Mouse (Mus musculus) brain, embryonic 14.5 days (tissue): ENCODE results near the gene Zfp462. TPM values are rescaled to one million over a fixed set of nuclear protein-coding genes. Genes with fewer than 3 reads are reported as not detected.

ENCODE experiments used
- DNase-seq: peaks from one replicate; pipeline ENCODE4 v3.0.0-alpha.2; 2011; ENCODE audit warnings: low read depth
- CTCF ChIP-seq: fragments of 200-500 bp; IDR thresholded peaks from 2 replicates; pipeline ENCODE4 v1.5.1; 2012; ENCODE audit warnings: inconsistent platforms, mild to moderate bottlenecking, moderate library complexity, borderline replicate concordance; ENCODE audit not compliant: insufficient read depth, insufficient read length; ENCODE audit errors: extremely low read depth
- POLR2A ChIP-seq: fragments of 200-500 bp; IDR thresholded peaks from 2 replicates; pipeline ENCODE4 v1.6.1; 2012; ENCODE audit warnings: mild to moderate bottlenecking, inconsistent platforms, borderline replicate concordance; ENCODE audit not compliant: poor library complexity, insufficient read depth, insufficient read length, severe bottlenecking; ENCODE audit errors: extremely low read depth
- polyA plus RNA-seq: library from polyadenylated mRNA; depleted of rRNA; stranded (reverse); fragments of >200 nt; gene quantifications from 2 replicates; pipeline ENCODE4 v1.2.3, GENCODE M21; 2012

Gene Zfp462
- polyA plus RNA-seq, 1 experiment = 93.8 TPM

DNA sequence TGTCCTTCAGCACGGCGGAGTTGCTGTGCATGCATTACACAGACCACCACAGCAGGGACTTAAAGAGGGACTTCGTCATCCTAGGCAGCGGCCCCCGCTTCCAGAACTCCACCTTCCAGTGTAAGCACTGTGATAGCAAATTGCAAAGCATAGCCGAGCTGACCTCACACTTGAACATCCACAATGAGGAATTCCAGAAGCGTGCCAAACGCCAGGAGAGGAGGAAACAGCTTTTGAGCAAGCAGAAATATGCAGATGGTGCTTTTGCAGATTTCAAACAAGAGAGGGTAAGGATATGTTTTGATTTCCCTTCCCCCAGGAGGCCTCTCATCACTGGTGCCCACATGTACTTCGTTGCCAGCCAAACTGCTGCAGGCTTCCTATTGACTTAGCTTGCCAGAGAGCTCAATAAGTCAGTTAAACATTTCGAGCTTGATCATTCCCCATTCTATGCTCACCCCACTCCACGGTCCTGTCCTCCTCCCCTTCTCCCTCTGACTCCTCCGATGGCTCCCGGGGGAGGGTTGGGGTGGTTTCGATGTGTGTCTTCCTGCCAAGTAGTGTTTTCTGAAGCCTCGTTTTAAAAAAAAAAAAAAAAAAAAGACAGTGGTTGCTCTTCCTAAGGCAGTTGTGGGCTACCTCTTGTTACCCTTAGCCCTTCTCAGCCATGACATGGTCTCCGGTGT lies 68.9 kb downstream of the Zfp462 start:
- DNase-seq = peak; percentile 41
- TF ChIP-seq POLR2A (no peak), CTCF (no peak)

DNA sequence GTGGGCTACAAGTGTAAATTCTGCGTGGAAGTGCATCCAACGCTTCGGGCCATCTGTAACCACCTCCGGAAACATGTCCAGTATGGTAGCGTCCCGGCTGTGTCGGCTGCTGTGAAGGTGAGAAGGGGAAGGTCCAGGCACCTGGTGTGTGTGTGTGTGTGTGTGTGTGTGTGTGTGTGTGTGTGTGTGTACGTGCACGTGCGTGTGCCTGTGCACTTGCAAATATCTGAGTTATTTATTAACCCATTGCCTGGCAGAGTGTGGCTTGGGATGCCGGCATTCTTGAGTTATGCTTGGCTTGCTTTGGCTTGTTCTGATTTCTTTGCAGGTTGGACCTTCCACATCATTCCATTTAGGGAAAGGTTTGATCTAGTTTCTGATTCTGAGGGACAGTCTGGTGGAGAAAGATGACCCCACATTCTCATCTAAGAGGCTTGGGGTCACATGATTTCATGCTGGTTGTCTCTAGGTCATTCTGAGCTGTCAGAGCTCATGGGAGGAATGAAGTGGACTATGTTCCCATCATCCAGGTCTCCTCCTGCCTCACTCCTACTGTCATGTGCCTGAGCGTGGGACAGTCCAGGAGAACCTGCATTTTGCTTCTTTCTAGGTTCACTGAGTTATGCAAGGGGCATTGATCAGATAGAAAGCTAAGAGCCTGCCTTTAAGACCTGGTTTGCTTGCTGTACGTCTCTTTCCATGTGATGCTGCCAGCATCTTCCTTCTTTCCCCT lies 70.0 kb downstream of the Zfp462 start:
- DNase-seq = no peak
- TF ChIP-seq CTCF (no peak), POLR2A (no peak)

DNA sequence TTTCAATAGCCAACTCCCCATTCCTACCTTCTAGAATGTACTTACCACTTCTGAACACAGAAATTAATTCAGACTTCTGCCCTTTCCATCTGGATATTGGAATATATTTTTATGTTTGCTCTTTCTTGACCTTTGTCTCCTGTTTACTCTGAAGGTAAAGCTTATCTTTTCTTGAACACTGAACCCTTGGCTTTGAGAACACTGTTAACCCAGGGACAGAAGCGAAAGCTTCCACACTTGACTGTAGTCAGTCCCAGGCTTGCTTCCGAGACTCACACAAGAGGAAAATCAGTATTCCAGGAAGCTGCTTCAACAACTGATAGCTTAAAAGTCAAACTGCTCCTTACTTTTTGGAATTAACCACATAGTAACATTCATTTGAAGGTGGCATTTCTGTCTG lies 70.7 kb downstream of the Zfp462 start:
- DNase-seq = no peak
- TF ChIP-seq CTCF (no peak), POLR2A (no peak)

DNA sequence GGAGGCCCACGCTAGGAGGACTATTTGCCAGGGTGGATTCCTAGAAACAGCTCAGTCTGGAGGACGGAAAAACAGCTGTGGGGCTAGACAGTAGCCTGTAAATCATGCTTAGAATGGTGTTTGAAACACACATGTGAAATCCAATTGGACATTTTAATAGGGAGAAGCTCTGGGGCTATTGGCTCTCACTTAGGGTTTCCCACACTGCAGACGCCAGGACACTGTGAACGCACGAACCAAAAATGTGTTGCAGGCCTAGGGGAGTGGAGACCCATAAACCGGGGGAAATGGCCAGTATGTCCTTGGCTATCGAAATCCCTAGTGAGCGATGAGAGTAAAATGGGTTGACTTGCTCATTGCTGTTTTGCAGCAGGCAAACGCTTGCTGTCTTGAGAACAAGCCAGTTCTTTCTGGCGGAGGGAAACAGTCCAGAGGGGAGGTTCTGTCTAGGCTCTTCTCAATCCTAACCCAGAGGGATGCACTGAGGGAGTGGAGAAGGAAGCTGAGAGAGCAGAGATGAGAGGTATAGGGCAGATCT lies 81.3 kb downstream of the Zfp462 start:
- no peak for DNase-seq
- TF ChIP-seq CTCF (no peak), POLR2A (no peak)

DNA sequence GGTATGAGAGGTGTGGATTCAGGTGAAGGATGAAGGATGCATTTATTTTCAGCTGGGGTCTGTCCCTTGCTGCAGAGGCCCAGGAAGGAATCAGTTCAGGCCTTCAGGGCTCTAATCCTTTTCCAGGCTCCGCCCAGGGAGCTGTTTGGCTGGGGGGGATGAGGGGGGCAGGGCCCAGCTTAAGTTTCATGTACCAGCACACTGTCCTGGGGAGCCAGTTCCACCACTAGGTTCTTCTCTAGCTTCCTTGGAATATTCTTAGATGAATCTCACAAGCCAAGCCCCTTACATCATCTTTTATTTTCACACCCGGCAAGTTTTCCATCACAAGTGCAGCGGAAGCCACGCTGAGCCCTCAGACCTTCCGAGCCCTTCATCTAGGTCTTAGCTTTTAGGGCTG lies 85.6 kb downstream of the Zfp462 start:
- TF ChIP-seq CTCF = no peak
- TF ChIP-seq POLR2A = no peak
- no peak for DNase-seq

DNA sequence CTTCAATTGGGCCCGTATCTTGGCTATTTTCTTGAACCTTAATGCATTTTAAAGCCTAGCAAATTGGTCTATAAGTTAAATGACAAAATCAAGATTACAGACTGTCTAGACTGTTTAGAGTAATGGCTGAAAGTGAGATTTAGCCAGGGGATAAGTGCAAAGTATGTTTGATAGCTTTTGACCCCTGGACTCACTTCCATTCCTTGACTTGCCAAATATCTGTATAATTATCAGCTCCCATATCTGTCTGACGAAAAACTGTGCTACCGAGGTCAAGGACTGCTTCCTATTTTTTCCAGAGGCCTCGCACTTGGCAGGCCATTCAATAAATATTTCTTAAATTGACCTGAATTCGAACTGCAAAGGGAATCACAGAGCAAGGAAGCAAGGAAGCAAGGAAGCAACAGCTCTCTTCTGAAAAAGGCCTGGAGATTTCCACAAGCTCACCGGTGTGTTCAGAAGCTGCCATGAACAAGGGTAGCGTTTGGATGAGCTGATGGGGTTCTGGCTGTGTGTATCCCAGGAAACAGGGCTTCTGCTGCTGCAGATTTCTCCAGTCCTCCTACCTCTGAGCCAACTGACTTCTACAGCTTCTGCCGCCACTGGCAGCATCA lies 87.6 kb downstream of the Zfp462 start:
- TF ChIP-seq CTCF = no peak
- no peak for TF ChIP-seq POLR2A
- DNase-seq = no peak

DNA sequence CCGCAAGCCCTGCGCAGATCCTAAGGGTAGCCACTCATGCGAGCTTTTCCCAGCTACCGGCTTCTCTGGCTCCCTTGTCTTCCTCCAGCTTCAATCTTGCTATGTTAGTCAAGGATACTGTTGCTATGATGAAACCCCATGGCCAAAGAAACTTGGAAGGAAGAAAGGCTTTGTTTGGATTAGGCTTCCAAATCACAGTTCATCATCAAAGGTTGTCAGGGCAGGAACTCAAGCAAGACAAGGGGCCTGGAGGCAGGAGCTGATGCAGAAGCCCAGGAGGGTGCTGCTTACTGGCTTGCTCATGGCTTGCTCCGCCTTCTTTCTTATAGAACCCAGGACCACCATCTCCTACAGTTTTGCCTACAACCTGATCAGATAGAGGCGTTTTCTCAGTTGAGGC lies 88.6 kb downstream of the Zfp462 start:
- no peak for DNase-seq
- TF ChIP-seq POLR2A = no peak
- TF ChIP-seq CTCF = no peak

DNA sequence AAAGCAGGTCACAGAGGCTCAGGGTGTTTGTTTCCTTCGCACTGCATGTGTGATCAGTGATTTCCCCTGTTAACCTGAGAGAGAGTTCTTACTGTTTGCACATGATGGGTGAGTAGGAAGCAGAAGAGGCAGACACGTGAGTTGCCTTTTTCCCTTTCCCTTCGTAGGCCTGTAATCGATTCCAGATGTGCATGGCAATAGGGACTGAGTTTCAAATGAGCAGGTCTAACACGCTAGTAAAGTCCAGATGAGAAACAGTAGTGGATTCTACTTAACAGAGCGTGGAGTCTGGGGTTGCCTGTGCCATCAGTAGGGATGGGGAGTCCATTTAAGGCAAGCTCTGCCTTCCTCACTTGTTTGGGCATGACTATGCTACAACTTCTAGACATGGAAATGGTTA lies 93.3 kb downstream of the Zfp462 start:
- no peak for DNase-seq
- TF ChIP-seq POLR2A (no peak), CTCF (no peak)

DNA sequence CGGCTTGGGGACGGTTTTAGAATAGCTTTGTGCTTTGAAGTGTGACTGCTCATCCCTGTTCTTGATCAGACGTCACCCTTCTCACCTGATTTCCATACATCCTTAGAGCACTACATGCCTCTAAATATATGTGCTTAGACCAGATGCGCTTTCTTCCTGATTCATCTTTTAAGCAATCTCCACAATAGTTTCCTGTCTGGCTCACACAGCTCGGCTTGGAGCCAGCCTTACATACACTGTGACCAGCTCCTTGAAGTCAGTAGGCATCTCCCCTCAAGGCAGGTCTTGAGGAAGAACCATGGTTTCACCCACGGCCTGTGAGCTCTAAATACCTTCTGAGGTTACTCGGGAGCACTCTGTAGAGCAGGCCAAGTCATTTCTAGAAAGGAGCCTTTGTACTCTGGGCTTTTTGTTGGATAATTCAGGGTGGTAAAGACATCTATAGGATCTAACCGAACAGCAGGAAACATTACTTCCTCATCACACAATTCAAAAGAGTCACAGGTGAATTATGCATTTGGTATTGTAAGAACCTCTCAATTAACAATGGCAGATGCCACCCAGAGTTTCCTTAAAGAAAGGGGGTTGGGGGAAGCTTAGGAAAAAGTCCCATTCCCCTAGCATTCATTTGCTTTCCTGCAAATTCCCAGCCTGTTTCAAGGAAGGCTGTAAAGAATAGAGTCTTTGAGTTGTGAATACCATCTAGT lies 95.6 kb downstream of the Zfp462 start:
- no peak for TF ChIP-seq POLR2A
- no peak for DNase-seq

DNA sequence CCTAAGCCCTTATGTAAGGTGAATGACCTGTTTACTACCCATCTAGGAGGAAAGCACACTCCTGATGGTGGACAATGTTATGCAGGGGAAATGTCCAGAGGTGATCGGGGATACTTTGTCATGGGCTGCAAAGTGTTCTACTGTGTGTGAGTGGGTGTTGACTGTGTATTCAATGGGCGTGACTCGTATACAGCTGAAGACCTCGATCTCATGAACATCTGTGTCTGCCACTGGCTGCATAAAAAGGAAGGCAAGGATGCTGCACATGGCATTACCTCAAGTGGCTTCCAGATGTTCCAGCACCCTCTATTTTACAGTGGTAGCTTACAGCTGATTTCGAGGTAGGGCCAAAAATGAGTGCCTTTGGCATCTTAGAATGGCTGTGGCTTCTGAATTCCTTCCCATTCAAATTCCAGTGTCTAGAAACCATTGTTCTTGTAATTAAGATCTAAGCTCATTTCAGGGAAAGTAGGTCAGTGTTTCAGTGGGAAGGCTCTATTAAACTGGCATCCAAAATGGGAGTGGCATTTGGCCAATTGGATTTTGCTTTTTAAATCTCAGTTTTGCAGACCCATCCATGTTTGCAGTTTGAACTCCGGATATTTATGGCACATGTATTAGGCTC lies 96.4 kb downstream of the Zfp462 start:
- no peak for DNase-seq
- TF ChIP-seq POLR2A (no peak), CTCF (no peak)

DNA sequence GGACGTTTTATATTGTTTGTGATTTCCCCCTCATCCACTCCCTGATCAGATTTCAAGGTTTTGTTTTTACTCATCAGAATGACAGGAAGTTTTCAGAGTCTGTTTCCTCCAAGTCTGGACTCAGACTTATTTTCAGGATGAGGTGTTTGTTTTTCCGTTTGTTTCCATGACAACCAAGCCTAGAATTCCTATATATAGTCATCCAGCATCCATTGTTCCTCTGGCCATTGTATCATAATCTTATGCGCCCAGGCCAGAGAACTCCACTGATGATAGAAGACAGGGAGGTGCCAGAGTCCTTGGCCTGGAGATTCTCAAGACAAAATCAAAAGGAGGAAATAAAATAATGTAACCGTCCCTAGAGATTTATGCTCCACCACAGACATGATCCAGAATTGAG lies 97.7 kb downstream of the Zfp462 start:
- DNase-seq = no peak
- TF ChIP-seq CTCF = no peak
- no peak for TF ChIP-seq POLR2A

DNA sequence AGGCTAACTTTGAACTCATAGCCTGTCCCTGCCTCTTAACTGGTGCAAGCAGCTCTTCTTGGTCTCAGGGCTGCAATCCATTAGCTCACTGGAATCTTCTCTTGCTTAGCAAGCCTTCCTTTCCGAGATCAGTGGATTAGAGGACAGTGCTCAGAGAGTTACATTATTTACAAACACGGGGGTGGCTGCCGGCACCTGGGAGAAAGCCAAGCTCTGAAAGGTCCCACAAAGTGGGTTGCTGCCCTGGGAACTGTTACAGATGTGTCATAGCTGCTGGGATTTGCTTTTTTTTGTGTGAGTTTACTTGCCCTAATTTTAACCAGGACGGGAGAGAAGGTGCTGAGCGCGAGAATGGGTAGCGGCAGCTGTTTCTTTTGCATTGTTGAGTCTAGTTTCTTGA lies 102.4 kb downstream of the Zfp462 start:
- DNase-seq = no peak
- TF ChIP-seq CTCF = no peak
- TF ChIP-seq POLR2A = no peak
